Mouse (Mus musculus) bone marrow, adult 2 months (tissue): ENCODE results near the gene Lmf2.

ENCODE experiments used
- CTCF ChIP-seq: fragments of 200-500 bp; IDR thresholded peaks from 2 replicates; pipeline ENCODE4 v1.5.1; 2011; ENCODE audit warnings: low read length, control low read depth; ENCODE audit not compliant: control insufficient read depth, insufficient read depth
- POLR2A ChIP-seq: fragments of 200-500 bp; IDR thresholded peaks from 2 replicates; pipeline ENCODE4 v1.6.1; 2011; ENCODE audit warnings: low read depth, mild to moderate bottlenecking, control low read depth, low read length, borderline replicate concordance; ENCODE audit not compliant: control insufficient read depth

- TF ChIP-seq POLR2A (no peak), CTCF (no peak)
These were observed 1.6 kb downstream of the Lmf2 start for GRCm38 (mm10) chr15:89353837-89354236.
